Mouse (Mus musculus): ENCODE results near the gene Scn4b. TPM values are rescaled to one million over a fixed set of nuclear protein-coding genes. Genes with fewer than 3 reads are reported as not detected.

Scn4b gene
- polyA plus RNA-seq, 1 experiment, result 0.02 TPM

GRCm38 (mm10) chr9:45173475-45173874 is 35.3 kb downstream of the Scn4b start:
- H3K27ac ChIP-seq (ENCODE audit: control insufficient read depth, insufficient read depth, low read depth, low read length), result no peak overlapping the region
- no peaks in the 10 kb centered on the region; the same call in 1 of the 2 replicates for H3K4me1 ChIP-seq (ENCODE audit: control insufficient read depth, insufficient read depth, low read length)
- no peak overlapping the region for H3K4me3 ChIP-seq (ENCODE audit: control insufficient read depth, low read depth, low read length)
- H3K36me3 ChIP-seq (ENCODE audit: control insufficient read depth, insufficient read depth, low read length), result no peaks in the 10 kb centered on the region
- TF ChIP-seq CTCF (IDR thresholded peaks at IDR 0.05; ENCODE audit: control insufficient read depth, insufficient read depth, insufficient replicate concordance, low read depth, low read length) (no peak), POLR2A (IDR thresholded peaks at IDR 0.05; ENCODE audit: control insufficient read depth, low read depth, low read length) (no peak)
- H3K27me3 ChIP-seq (ENCODE audit: control insufficient read depth, insufficient read depth, low read length), result no peaks in the 10 kb centered on the region

- Histone ChIP-seq H3K36me3 (ENCODE audit: control insufficient read depth, insufficient read depth, low read length) (no peaks in the 10 kb centered on the region), H3K4me3 (ENCODE audit: control insufficient read depth, low read depth, low read length) (no peak overlapping the region), H3K27ac (ENCODE audit: control insufficient read depth, insufficient read depth, low read depth, low read length) (no peak overlapping the region), H3K4me1 (ENCODE audit: control insufficient read depth, insufficient read depth, low read length) (no peaks in the 10 kb centered on the region), H3K27me3 (ENCODE audit: control insufficient read depth, insufficient read depth, low read length) (no peaks in the 10 kb centered on the region)
- TF ChIP-seq CTCF (IDR thresholded peaks at IDR 0.05; ENCODE audit: control insufficient read depth, insufficient read depth, insufficient replicate concordance, low read depth, low read length) (no peak), POLR2A (IDR thresholded peaks at IDR 0.05; ENCODE audit: control insufficient read depth, low read depth, low read length) (no peak)
Observed at GRCm38 (mm10) chr9:45179282-45179681, 41.1 kb downstream of the Scn4b start.

GRCm38 (mm10) chr9:45181770-45182169 is 43.6 kb downstream of the Scn4b start, which contains the start of gene BC049352:
Gene BC049352 (plus strand): TSS chr9:45182007.
- no peak within 1 kb of the TSS for H3K27ac ChIP-seq (ENCODE audit: control insufficient read depth, insufficient read depth, low read depth, low read length)
- H3K27me3 ChIP-seq (ENCODE audit: control insufficient read depth, insufficient read depth, low read length), result no peaks in the 10 kb centered on the region
- no peaks in the 10 kb centered on the region for H3K4me1 ChIP-seq (ENCODE audit: control insufficient read depth, insufficient read depth, low read length)
- TF ChIP-seq POLR2A (IDR thresholded peaks at IDR 0.05; ENCODE audit: control insufficient read depth, low read depth, low read length) (no peak), CTCF (IDR thresholded peaks at IDR 0.05; ENCODE audit: control insufficient read depth, insufficient read depth, insufficient replicate concordance, low read depth, low read length) (no peak)
- H3K36me3 ChIP-seq (ENCODE audit: control insufficient read depth, insufficient read depth, low read length), result no peaks in the 10 kb centered on the region
- H3K4me3 ChIP-seq (ENCODE audit: control insufficient read depth, low read depth, low read length), result no peak within 1 kb of the TSS

GRCm38 (mm10) chr9:45182521-45182920 is 44.3 kb downstream of the Scn4b start:
- H3K36me3 ChIP-seq (ENCODE audit: control insufficient read depth, insufficient read depth, low read length), result no peaks in the 10 kb centered on the region
- no peak overlapping the region for H3K4me3 ChIP-seq (ENCODE audit: control insufficient read depth, low read depth, low read length)
- H3K4me1 ChIP-seq (ENCODE audit: control insufficient read depth, insufficient read depth, low read length), result no peaks in the 10 kb centered on the region
- no peak overlapping the region for H3K27ac ChIP-seq (ENCODE audit: control insufficient read depth, insufficient read depth, low read depth, low read length)
- H3K27me3 ChIP-seq (ENCODE audit: control insufficient read depth, insufficient read depth, low read length), result no peaks in the 10 kb centered on the region
- TF ChIP-seq CTCF (IDR thresholded peaks at IDR 0.05; ENCODE audit: control insufficient read depth, insufficient read depth, insufficient replicate concordance, low read depth, low read length) (no peak), POLR2A (IDR thresholded peaks at IDR 0.05; ENCODE audit: control insufficient read depth, low read depth, low read length) (no peak)

- no peaks in the 10 kb centered on the region for H3K27me3 ChIP-seq (ENCODE audit: control insufficient read depth, insufficient read depth, low read length)
- no peak overlapping the region for H3K4me3 ChIP-seq (ENCODE audit: control insufficient read depth, low read depth, low read length)
- H3K27ac ChIP-seq (ENCODE audit: control insufficient read depth, insufficient read depth, low read depth, low read length), result no peak overlapping the region
- H3K36me3 ChIP-seq (ENCODE audit: control insufficient read depth, insufficient read depth, low read length), result no peaks in the 10 kb centered on the region
- TF ChIP-seq POLR2A (IDR thresholded peaks at IDR 0.05; ENCODE audit: control insufficient read depth, low read depth, low read length), result no peak
- TF ChIP-seq CTCF (IDR thresholded peaks at IDR 0.05; ENCODE audit: control insufficient read depth, insufficient read depth, insufficient replicate concordance, low read depth, low read length), result no peak
- H3K4me1 ChIP-seq (ENCODE audit: control insufficient read depth, insufficient read depth, low read length), result no peaks in the 10 kb centered on the region
Observed at GRCm38 (mm10) chr9:45183266-45183665, 45.1 kb downstream of the Scn4b start.

- no peak overlapping the region for H3K4me3 ChIP-seq (ENCODE audit: control insufficient read depth, low read depth, low read length)
- H3K27ac ChIP-seq (ENCODE audit: control insufficient read depth, insufficient read depth, low read depth, low read length), result no peak overlapping the region
- no peaks in the 10 kb centered on the region for H3K27me3 ChIP-seq (ENCODE audit: control insufficient read depth, insufficient read depth, low read length)
- no peaks in the 10 kb centered on the region for H3K4me1 ChIP-seq (ENCODE audit: control insufficient read depth, insufficient read depth, low read length)
- no peaks in the 10 kb centered on the region for H3K36me3 ChIP-seq (ENCODE audit: control insufficient read depth, insufficient read depth, low read length)
- TF ChIP-seq CTCF (IDR thresholded peaks at IDR 0.05; ENCODE audit: control insufficient read depth, insufficient read depth, insufficient replicate concordance, low read depth, low read length) (no peak), POLR2A (IDR thresholded peaks at IDR 0.05; ENCODE audit: control insufficient read depth, low read depth, low read length) (no peak)
Observed at GRCm38 (mm10) chr9:45185250-45185649, 47.1 kb downstream of the Scn4b start.

- no peak overlapping the region for H3K4me3 ChIP-seq (ENCODE audit: control insufficient read depth, low read depth, low read length)
- H3K27ac ChIP-seq (ENCODE audit: control insufficient read depth, insufficient read depth, low read depth, low read length), result no peak overlapping the region
- TF ChIP-seq CTCF (IDR thresholded peaks at IDR 0.05; ENCODE audit: control insufficient read depth, insufficient read depth, insufficient replicate concordance, low read depth, low read length) (no peak), POLR2A (IDR thresholded peaks at IDR 0.05; ENCODE audit: control insufficient read depth, low read depth, low read length) (no peak)
- no peaks in the 10 kb centered on the region for H3K36me3 ChIP-seq (ENCODE audit: control insufficient read depth, insufficient read depth, low read length)
- no peaks in the 10 kb centered on the region for H3K27me3 ChIP-seq (ENCODE audit: control insufficient read depth, insufficient read depth, low read length)
- H3K4me1 ChIP-seq (ENCODE audit: control insufficient read depth, insufficient read depth, low read length), result no peaks in the 10 kb centered on the region
Observed at GRCm38 (mm10) chr9:45188570-45189563, 50.7 kb downstream of the Scn4b start.
